Mouse (Mus musculus) intestine, embryonic 16.5 days (tissue): ENCODE measurements around the gene Ccdc155. TPM values are rescaled to one million over a fixed set of nuclear protein-coding genes. Genes with fewer than 3 reads are reported as not detected.
A peak's percentile ranks its signal among the peaks of the same experiment; 100 is the strongest.

ENCODE experiments used
- ATAC-seq: fragments of 200-750 bp; cut with Nextera tagmentation; 2 replicates; pipeline ENCODE4 v1.8.0; 2017; ENCODE audit warnings: moderate TSS enrichment, moderate library complexity
- H3K27ac ChIP-seq: fragments of 300-500 bp; sonication (generic); 2 replicates; pipeline ENCODE4 v1.5.1; 2014; ENCODE audit warnings: mild to moderate bottlenecking, low read length
- H3K27me3 ChIP-seq: fragments of 300-500 bp; sonication (generic); replicated peaks from 2 replicates; pipeline ENCODE4 v1.6.1; 2014; ENCODE audit warnings: low read length, control low read depth, mixed read lengths; ENCODE audit not compliant: control insufficient read depth, insufficient read depth
- H3K36me3 ChIP-seq: fragments of 300-500 bp; sonication (generic); 2 replicates; pipeline ENCODE4 v1.6.1; 2014; ENCODE audit warnings: low read length, control low read depth; ENCODE audit not compliant: control insufficient read depth, insufficient read depth
- H3K4me1 ChIP-seq: fragments of 300-500 bp; sonication (generic); 2 replicates; pipeline ENCODE4 v1.6.1; 2014; ENCODE audit warnings: low read length, control low read depth, mixed read lengths; ENCODE audit not compliant: control insufficient read depth, insufficient read depth
- H3K4me2 ChIP-seq: fragments of 300-500 bp; sonication (generic); 2 replicates; pipeline ENCODE4 v1.6.1; 2014; ENCODE audit warnings: low read depth, low read length, control low read depth
- H3K4me3 ChIP-seq: fragments of 300-500 bp; sonication (generic); 2 replicates; pipeline ENCODE4 v1.5.1; 2014; ENCODE audit warnings: mild to moderate bottlenecking, low read length
- H3K9ac ChIP-seq: fragments of 300-500 bp; sonication (generic); 2 replicates; pipeline ENCODE4 v1.6.1; 2014; ENCODE audit warnings: low read depth, low read length
- H3K9me3 ChIP-seq: fragments of 300-500 bp; sonication (generic); 2 replicates; pipeline ENCODE4 v1.6.1; 2016; ENCODE audit warnings: low read length, control low read depth; ENCODE audit not compliant: control insufficient read depth
- WGBS: fragments of 180-500 bp; shearing (Covaris S2); extraction: QIAGEN DNeasy Blood & Tissue Kit; methylation state at CpG from one replicate; pipeline ENCODE4 v1.1.7; 2014; 5-methylcytosine and 5-hydroxymethylcytosine counted together
- polyA plus RNA-seq: library from polyadenylated mRNA; unstranded; fragments of >200 nt; fragmentation: Nextera tagmentation; extraction: Ambion mirVana; gene quantifications from 2 replicates; pipeline ENCODE4 v1.2.1, GENCODE M21; 2015

Ccdc155 gene
- polyA plus RNA-seq, 1 experiment from 2014 or later: 0.44 TPM

GRCm38 (mm10) chr7:45163735-45164490 lies 40.8 kb downstream of the Ccdc155 start, which contains the start of gene Slc17a7:
Gene Slc17a7 (plus strand): TSS chr7:45163949.
- H3K9ac ChIP-seq: peak within 1 kb of the TSS; percentile 62
- peak within 1 kb of the TSS; percentile 56 for H3K4me3 ChIP-seq
- peaks cover 2% of the 10 kb centered on the region; the same call in 1 of the 2 replicates for H3K9me3 ChIP-seq
- H3K4me2 ChIP-seq: peak within 1 kb of the TSS; percentile 84
- H3K4me1 ChIP-seq: peaks cover 7% of the 10 kb centered on the region
- H3K36me3 ChIP-seq: 0 out of 2 replicates have a peak, but pooled peaks cover 3% of the 10 kb centered on the region
- WGBS: 3% methylated on average over 36 of the region's 41 CpGs
- peak; percentile 31 for ATAC-seq
- H3K27ac ChIP-seq: no peak within 1 kb of the TSS
- H3K27me3 ChIP-seq: peaks cover 58% of the 10 kb centered on the region

GRCm38 (mm10) chr7:45162996-45163615 lies 41.6 kb downstream of the Ccdc155 start:
- Histone ChIP-seq H3K9ac (no peak overlapping the region), H3K4me1 (peaks cover 7% of the 10 kb centered on the region), H3K4me3 (no peak overlapping the region; the same call in 1 of the 2 replicates), H3K36me3 (0 out of 2 replicates have a peak, but pooled peaks cover 3% of the 10 kb centered on the region), H3K27ac (no peak overlapping the region), H3K9me3 (no peaks in the 10 kb centered on the region), H3K4me2 (0 out of 2 replicates have a peak overlapping the region, but pooled peaks have one; percentile 84), H3K27me3 (peaks cover 50% of the 10 kb centered on the region)
- 71% methylated on average over 9 of the region's 9 CpGs for WGBS
- no peak for ATAC-seq

- peak overlapping the region; percentile 52 for H3K9ac ChIP-seq
- H3K4me2 ChIP-seq: peak overlapping the region; percentile 75
- ATAC-seq: no peak; the same call in 1 of the 2 replicates
- peak overlapping the region; percentile 48 for H3K4me3 ChIP-seq
- peaks cover 7% of the 10 kb centered on the region for H3K4me1 ChIP-seq
- no peak overlapping the region for H3K27ac ChIP-seq
- peaks cover 45% of the 10 kb centered on the region for H3K27me3 ChIP-seq
- no peaks in the 10 kb centered on the region for H3K9me3 ChIP-seq
- H3K36me3 ChIP-seq: 0 out of 2 replicates have a peak, but pooled peaks cover 3% of the 10 kb centered on the region
- WGBS: 25% methylated on average over 6 of the region's 6 CpGs
Observed at GRCm38 (mm10) chr7:45162551-45162950, 42.1 kb downstream of the Ccdc155 start.

GRCm38 (mm10) chr7:45161612-45162473 lies 42.8 kb downstream of the Ccdc155 start:
- Histone ChIP-seq H3K4me1 (peaks cover 7% of the 10 kb centered on the region), H3K36me3 (0 out of 2 replicates have a peak, but pooled peaks cover 3% of the 10 kb centered on the region), H3K9ac (peak overlapping the region; percentile 52), H3K27ac (no peak overlapping the region), H3K4me2 (peak overlapping the region; percentile 75), H3K9me3 (no peaks in the 10 kb centered on the region), H3K4me3 (peak overlapping the region; percentile 48), H3K27me3 (peaks cover 41% of the 10 kb centered on the region)
- peak; percentile 88 for ATAC-seq
- WGBS: 4% methylated on average over 35 of the region's 35 CpGs

GRCm38 (mm10) chr7:45160866-45161265 lies 43.8 kb downstream of the Ccdc155 start:
- H3K4me1 ChIP-seq: peaks cover 7% of the 10 kb centered on the region
- peaks cover 32% of the 10 kb centered on the region for H3K27me3 ChIP-seq
- no peak for ATAC-seq
- H3K27ac ChIP-seq: no peak overlapping the region
- no peaks in the 10 kb centered on the region for H3K9me3 ChIP-seq
- H3K4me2 ChIP-seq: no peak overlapping the region
- H3K9ac ChIP-seq: no peak overlapping the region
- 0 out of 2 replicates have a peak, but pooled peaks cover 3% of the 10 kb centered on the region for H3K36me3 ChIP-seq
- no peak overlapping the region for H3K4me3 ChIP-seq
- 94% methylated on average over 3 of the region's 3 CpGs for WGBS

- H3K27me3 ChIP-seq: peaks cover 27% of the 10 kb centered on the region
- H3K4me1 ChIP-seq: peaks cover 8% of the 10 kb centered on the region
- WGBS: 96% methylated on average over 6 of the region's 6 CpGs
Observed at GRCm38 (mm10) chr7:45160316-45160800, 44.3 kb downstream of the Ccdc155 start.

GRCm38 (mm10) chr7:45158991-45159390 lies 45.7 kb downstream of the Ccdc155 start:
- WGBS: 93% methylated on average over 6 of the region's 6 CpGs
- H3K4me3 ChIP-seq: no peak overlapping the region
- H3K27me3 ChIP-seq: peaks cover 14% of the 10 kb centered on the region
- H3K4me1 ChIP-seq: peaks cover 14% of the 10 kb centered on the region
- no peak overlapping the region for H3K9ac ChIP-seq
- no peak for ATAC-seq
- H3K4me2 ChIP-seq: no peak overlapping the region
- 0 out of 2 replicates have a peak, but pooled peaks cover 3% of the 10 kb centered on the region for H3K36me3 ChIP-seq
- H3K9me3 ChIP-seq: no peaks in the 10 kb centered on the region
- H3K27ac ChIP-seq: no peak overlapping the region

More at GRCm38 (mm10) chr7:45160316-45160800, 44.3 kb downstream of the Ccdc155 start:
- no peaks in the 10 kb centered on the region for H3K9me3 ChIP-seq
- no peak overlapping the region for H3K9ac ChIP-seq
- no peak overlapping the region for H3K27ac ChIP-seq
- 0 out of 2 replicates have a peak, but pooled peaks cover 3% of the 10 kb centered on the region for H3K36me3 ChIP-seq
- H3K4me2 ChIP-seq: no peak overlapping the region
- no peak overlapping the region for H3K4me3 ChIP-seq
- ATAC-seq: no peak

- no peak overlapping the region for H3K9ac ChIP-seq
- peaks cover 16% of the 10 kb centered on the region; the same call in 1 of the 2 replicates for H3K4me1 ChIP-seq
- no peak for ATAC-seq
- H3K27me3 ChIP-seq: no peaks in the 10 kb centered on the region
- H3K9me3 ChIP-seq: no peaks in the 10 kb centered on the region
- WGBS: 86% methylated on average over 14 of the region's 14 CpGs
- H3K36me3 ChIP-seq: 0 out of 2 replicates have a peak, but pooled peaks cover 3% of the 10 kb centered on the region
- H3K4me3 ChIP-seq: no peak overlapping the region
- no peak overlapping the region for H3K4me2 ChIP-seq
- no peak overlapping the region for H3K27ac ChIP-seq
Observed at GRCm38 (mm10) chr7:45157459-45157858, 47.2 kb downstream of the Ccdc155 start.
